Mouse (Mus musculus): Measurements from ENCODE around the gene Hoxc8.

GRCm38 (mm10) chr15:103021544-103021943, 31.1 kb downstream of the Hoxc8 start:
- TF ChIP-seq CTCF (IDR thresholded peaks at IDR 0.05; ENCODE audit: extremely low read depth, insufficient read length, insufficient replicate concordance, low read depth, low read length): no peak
- no peak for TF ChIP-seq POLR2A (IDR thresholded peaks at IDR 0.05; ENCODE audit: low read depth, low read length)
